Mouse (Mus musculus) ES-E14 (cell line): ENCODE results near the gene Carm1. TPM values are rescaled to one million over a fixed set of nuclear protein-coding genes. Genes with fewer than 3 reads are reported as not detected.
A peak's percentile ranks its signal among the peaks of the same experiment; 100 is the strongest.

Source experiments
- DNase-seq: peaks from one replicate; pipeline ENCODE4 v3.0.0-alpha.2; 2013; ENCODE audit warnings: low read depth, low spot score
- H3K27ac ChIP-seq: 2 replicates; pipeline ENCODE4 v1.5.1; 2012; ENCODE audit warnings: low read depth, mild to moderate bottlenecking, low read length, moderate library complexity, mixed read lengths; ENCODE audit not compliant: poor library complexity, insufficient read depth, severe bottlenecking
- H3K36me3 ChIP-seq: 2 replicates; pipeline ENCODE4 v1.6.1; 2012; ENCODE audit warnings: mild to moderate bottlenecking, low read length, moderate library complexity, mixed read lengths; ENCODE audit not compliant: control insufficient read depth, poor library complexity, insufficient read depth, severe bottlenecking
- H3K4me1 ChIP-seq, 2 experiments: fragments of 150-350 bp in 1 of 2; sonication (generic) in 1 of 2; 2 replicates each; pipeline ENCODE4 v1.6.1; 2012; ENCODE audit warnings: low read length in 2 of 2, mild to moderate bottlenecking in 1 of 2, mixed read lengths in 1 of 2; ENCODE audit not compliant: control insufficient read depth in 2 of 2, insufficient read depth in 2 of 2, poor library complexity in 1 of 2
- H3K4me3 ChIP-seq, 2 experiments: fragments of 150-350 bp in 1 of 2; sonication (generic) in 1 of 2; 2 replicates each; pipeline ENCODE4 v1.5.1; 2012; ENCODE audit warnings: low read length in 2 of 2, low read depth in 1 of 2, mild to moderate bottlenecking in 1 of 2, mixed read lengths in 1 of 2; ENCODE audit not compliant: insufficient read depth in 1 of 2, poor library complexity in 1 of 2, severe bottlenecking in 1 of 2
- H3K9ac ChIP-seq: 2 replicates; pipeline ENCODE4 v1.6.1; 2012; ENCODE audit warnings: low read depth, mild to moderate bottlenecking, low read length, mixed read lengths; ENCODE audit not compliant: poor library complexity, insufficient read depth, severe bottlenecking
- H3K9me3 ChIP-seq: fragments of 150-350 bp; sonication (generic); 2 replicates; pipeline ENCODE4 v1.6.1; 2012; ENCODE audit warnings: low read depth, mild to moderate bottlenecking, low read length; ENCODE audit not compliant: control insufficient read depth, insufficient read depth
- CHD2 ChIP-seq: IDR thresholded peaks from 2 replicates; pipeline ENCODE4 v1.6.1; 2014; ENCODE audit warnings: mild to moderate bottlenecking, low read depth, low read length, inconsistent platforms
- HCFC1 ChIP-seq: IDR thresholded peaks from 2 replicates; pipeline ENCODE4 v1.6.1; 2012; ENCODE audit warnings: low read length, inconsistent platforms, borderline replicate concordance; ENCODE audit not compliant: insufficient read depth
- MAFK ChIP-seq: IDR thresholded peaks from 2 replicates; pipeline ENCODE4 v1.6.1; 2014; ENCODE audit warnings: mild to moderate bottlenecking, low read depth, low read length, inconsistent platforms; ENCODE audit not compliant: insufficient read depth
- ZC3H11A ChIP-seq: IDR thresholded peaks from 2 replicates; pipeline ENCODE4 v1.6.1; 2012; ENCODE audit warnings: low read depth, mild to moderate bottlenecking, inconsistent platforms, low read length, borderline replicate concordance
- ZNF384 ChIP-seq: IDR thresholded peaks from 2 replicates; pipeline ENCODE4 v1.6.1; 2012; ENCODE audit warnings: low read depth, low read length, inconsistent platforms
- in situ Hi-C, 2 experiments: fragments of 600-800 bp; cut with MboI; formaldehyde crosslinking; loops; one replicate each; pipeline ENCODE4 v1.15.1; 2025; ENCODE audit warnings: low sequenced_read_pairs in 2 of 2, inconsistent platforms in 1 of 2; ENCODE audit not compliant: unreplicated experiment in 2 of 2
- total RNA-seq: library from RNA; depleted of rRNA; stranded (reverse); fragments of 300-350 nt; gene quantifications from 2 replicates; pipeline ENCODE4 v1.2.3, GENCODE M21; 2012

The Carm1 gene
- total RNA-seq, 1 experiment, result 60.0 TPM

DNA sequence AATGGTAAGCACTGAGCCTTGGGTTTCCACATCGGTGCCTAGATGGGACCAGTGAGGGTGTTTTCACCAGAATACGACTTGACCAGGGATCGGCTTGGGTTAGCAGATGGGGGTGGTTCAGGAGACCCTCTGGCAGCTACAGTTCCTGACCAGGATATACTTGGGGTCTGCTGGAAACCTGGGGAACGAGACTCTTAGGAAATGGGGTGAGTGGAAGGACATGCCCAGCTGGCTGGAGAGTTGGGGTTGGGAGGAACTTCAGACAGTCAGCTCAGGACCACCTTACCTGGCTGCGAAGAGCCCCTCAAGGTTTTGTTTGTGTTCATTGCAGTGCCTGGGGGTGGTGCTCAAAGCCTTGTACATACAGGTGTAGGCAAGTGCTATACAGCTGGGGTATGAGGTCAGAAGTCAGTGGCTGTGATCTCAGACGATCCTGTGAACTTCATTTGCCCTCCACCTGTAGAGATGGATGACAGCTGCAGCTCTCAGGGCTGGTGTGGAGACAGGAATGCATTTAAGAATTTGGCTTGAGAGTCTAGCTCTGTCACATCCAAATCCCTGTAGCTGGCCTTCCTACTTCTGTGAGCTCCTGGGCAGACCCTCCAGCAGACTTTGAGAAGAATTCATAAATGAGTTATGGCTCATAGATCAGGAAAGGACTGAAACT, 7.0 kb downstream of the Carm1 start:
- no peaks in the 10 kb centered on the region for H3K9me3 ChIP-seq
- no peak for DNase-seq
- in situ Hi-C loops, result no loop called here
- peaks cover 19% of the 10 kb centered on the region for H3K36me3 ChIP-seq
- no peak for TF ChIP-seq ZC3H11A
- TF ChIP-seq ZNF384, result no peak
- no peak for TF ChIP-seq MAFK
- no peak for TF ChIP-seq CHD2
- no peak overlapping the region for H3K9ac ChIP-seq
- H3K4me1 ChIP-seq, result peaks cover 17 to 33% of the 10 kb centered on the region in 2 experiments
- no peak overlapping the region for H3K4me3 ChIP-seq
- H3K27ac ChIP-seq, result no peak overlapping the region

GRCm38 (mm10) chr9:21555198-21555742, 8.6 kb downstream of the Carm1 start:
- TF ChIP-seq ZNF384 (no peak), MAFK (no peak), CHD2 (no peak), HCFC1 (no peak), ZC3H11A (no peak)
- Histone ChIP-seq H3K27ac (no peak overlapping the region), H3K4me3 (no peak overlapping the region), H3K36me3 (peaks cover 19% of the 10 kb centered on the region), H3K4me1 (peaks cover 17 to 37% of the 10 kb centered on the region in 2 experiments), H3K9me3 (no peaks in the 10 kb centered on the region), H3K9ac (no peak overlapping the region)
- no peak for DNase-seq
- in situ Hi-C loops, result no loop called here

DNA sequence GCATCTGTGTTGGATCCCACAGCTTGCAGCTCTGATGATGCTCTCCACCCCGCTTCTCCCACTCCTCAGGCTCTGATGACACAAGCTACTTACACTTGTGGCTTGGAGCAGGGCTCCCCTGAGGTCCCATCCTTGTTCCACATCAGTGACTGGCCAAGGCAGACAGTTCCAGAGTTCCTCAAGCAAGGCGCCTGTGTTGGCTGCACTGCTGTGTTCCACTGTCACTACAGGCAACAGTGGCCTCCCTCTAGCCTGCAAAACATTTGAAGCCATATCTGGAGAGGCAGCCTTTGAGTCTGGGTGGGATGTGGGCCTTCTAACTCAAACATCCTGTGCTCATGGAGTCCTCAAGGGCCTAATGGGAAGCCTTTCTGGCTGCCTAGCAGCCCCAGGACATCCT, 10.3 kb downstream of the Carm1 start:
- H3K4me3 ChIP-seq, result no peak overlapping the region
- H3K9ac ChIP-seq, result no peak overlapping the region
- in situ Hi-C loops, result no loop called here
- peaks cover 17 to 34% of the 10 kb centered on the region in 2 experiments for H3K4me1 ChIP-seq
- DNase-seq, result no peak
- H3K36me3 ChIP-seq, result peaks cover 17% of the 10 kb centered on the region; the same call in 1 of the 2 replicates
- H3K9me3 ChIP-seq, result no peaks in the 10 kb centered on the region
- H3K27ac ChIP-seq, result peak overlapping the region; percentile 71
- TF ChIP-seq MAFK, result no peak
- TF ChIP-seq CHD2, result no peak
- TF ChIP-seq ZNF384, result no peak
- TF ChIP-seq ZC3H11A, result no peak
- no peak for TF ChIP-seq HCFC1

DNA sequence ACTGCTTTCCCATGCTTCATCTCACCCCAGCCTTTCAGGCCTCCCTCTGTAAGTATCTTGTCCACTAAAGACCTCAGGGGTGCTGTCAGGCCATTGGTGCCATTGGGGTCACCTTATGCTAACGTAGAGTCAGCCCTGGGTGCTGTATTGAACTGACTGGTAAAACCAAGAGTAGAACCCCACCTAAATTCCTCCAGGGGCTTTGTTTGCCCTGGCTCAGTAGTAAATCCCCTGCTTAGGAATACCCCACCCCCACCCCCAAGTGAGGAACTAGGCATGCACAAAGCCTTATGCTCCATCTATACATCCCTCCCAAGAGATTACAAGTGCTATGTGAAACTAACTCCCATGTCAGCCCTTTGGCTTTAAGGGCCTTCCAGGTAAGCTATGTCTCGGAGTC, 10.9 kb downstream of the Carm1 start:
- no peaks in the 10 kb centered on the region for H3K9me3 ChIP-seq
- peaks cover 17% of the 10 kb centered on the region; the same call in 1 of the 2 replicates for H3K36me3 ChIP-seq
- no peak for DNase-seq
- peak overlapping the region; percentile 71 for H3K27ac ChIP-seq
- peaks cover 17 to 34% of the 10 kb centered on the region in 2 experiments for H3K4me1 ChIP-seq
- H3K9ac ChIP-seq, result no peak overlapping the region
- no peak for TF ChIP-seq ZNF384
- no peak for TF ChIP-seq ZC3H11A
- TF ChIP-seq HCFC1, result no peak
- TF ChIP-seq MAFK, result no peak
- TF ChIP-seq CHD2, result no peak
- in situ Hi-C loops, result no loop called here
- no peak overlapping the region for H3K4me3 ChIP-seq
